Mouse (Mus musculus): ENCODE measurements around the gene Gpnmb. TPM values are rescaled to one million over a fixed set of nuclear protein-coding genes. Genes with fewer than 3 reads are reported as not detected.
A peak's percentile ranks its signal among the peaks of the same experiment; 100 is the strongest.

The Gpnmb gene
- total and polyA plus RNA-seq, 2 experiments from 2014 or later: 1.6 to 1.8 TPM

GRCm38 (mm10) chr6:49028708-49029107 is 7.6 kb upstream of the Gpnmb start:
- Histone ChIP-seq H3K4me1 (ENCODE audit: insufficient read depth) (no peaks in the 10 kb centered on the region), H3K27ac (ENCODE audit: low read depth, low read length) (no peak overlapping the region)
- DNase-seq: no peak

GRCm38 (mm10) chr6:49031230-49031629 is 5.1 kb upstream of the Gpnmb start:
- Histone ChIP-seq H3K36me3 (ENCODE audit: insufficient read depth) (no peaks in the 10 kb centered on the region), H3K9me3 (ENCODE audit: low read length) (no peaks in the 10 kb centered on the region), H3K27me3 (ENCODE audit: insufficient read depth, low read length) (no peaks in the 10 kb centered on the region), H3K27ac (ENCODE audit: low read depth, low read length) (no peak overlapping the region), H3K4me1 (ENCODE audit: insufficient read depth) (no peaks in the 10 kb centered on the region), H3K4me2 (ENCODE audit: low read depth) (no peak overlapping the region), H3K4me3 (ENCODE audit: low read depth, low read length) (no peak overlapping the region), H3K9ac (no peak overlapping the region)
- ATAC-seq (no peak), DNase-seq (no peak)
- WGBS: 88% methylated on average over 4 of the region's 4 CpGs
- no peak for TF ChIP-seq CTCF (IDR thresholded peaks at IDR 0.05; ENCODE audit: low read depth)

More at GRCm38 (mm10) chr6:49028708-49029107, 7.6 kb upstream of the Gpnmb start:
- no peak for ATAC-seq
- 83% methylated on average over 3 of the region's 3 CpGs for WGBS
- no peak for TF ChIP-seq CTCF (IDR thresholded peaks at IDR 0.05; ENCODE audit: low read depth)
- H3K27me3 ChIP-seq (ENCODE audit: insufficient read depth, low read length): no peaks in the 10 kb centered on the region
- H3K9ac ChIP-seq: no peak overlapping the region
- H3K36me3 ChIP-seq (ENCODE audit: insufficient read depth): no peaks in the 10 kb centered on the region
- H3K4me3 ChIP-seq (ENCODE audit: low read depth, low read length): no peak overlapping the region
- H3K9me3 ChIP-seq (ENCODE audit: low read length): no peaks in the 10 kb centered on the region
- H3K4me2 ChIP-seq (ENCODE audit: low read depth): no peak overlapping the region

GRCm38 (mm10) chr6:49032783-49033182 is 3.6 kb upstream of the Gpnmb start:
- H3K4me2 ChIP-seq (ENCODE audit: low read depth): no peak overlapping the region
- H3K36me3 ChIP-seq (ENCODE audit: insufficient read depth): no peaks in the 10 kb centered on the region
- H3K9me3 ChIP-seq (ENCODE audit: low read length): no peaks in the 10 kb centered on the region
- DNase-seq (no peak), ATAC-seq (no peak)
- H3K27ac ChIP-seq (ENCODE audit: low read depth, low read length): no peak overlapping the region
- no peak overlapping the region for H3K9ac ChIP-seq
- H3K27me3 ChIP-seq (ENCODE audit: insufficient read depth, low read length): 0 out of 2 replicates have a peak, but pooled peaks cover 5% of the 10 kb centered on the region
- H3K4me3 ChIP-seq (ENCODE audit: low read depth, low read length): no peak overlapping the region
- no peak for TF ChIP-seq CTCF (IDR thresholded peaks at IDR 0.05; ENCODE audit: low read depth)
- H3K4me1 ChIP-seq (ENCODE audit: insufficient read depth): no peaks in the 10 kb centered on the region
- WGBS: 51% methylated on average over 4 of the region's 4 CpGs

GRCm38 (mm10) chr6:49037268-49037662 is 919 bp downstream of the Gpnmb start:
- H3K9ac ChIP-seq: no peak overlapping the region
- no peak for TF ChIP-seq CTCF (IDR thresholded peaks at IDR 0.05; ENCODE audit: low read depth)
- H3K9me3 ChIP-seq (ENCODE audit: low read length): no peaks in the 10 kb centered on the region
- no peak for DNase-seq
- H3K27me3 ChIP-seq (ENCODE audit: insufficient read depth, low read length): 0 out of 2 replicates have a peak, but pooled peaks cover 5% of the 10 kb centered on the region
- no peaks in the 10 kb centered on the region for H3K4me1 ChIP-seq (ENCODE audit: insufficient read depth)
- no peak for ATAC-seq
- 64% methylated on average over 12 of the region's 12 CpGs for WGBS
- H3K27ac ChIP-seq (ENCODE audit: low read depth, low read length): no peak overlapping the region
- no peak overlapping the region for H3K4me3 ChIP-seq (ENCODE audit: low read depth, low read length)
- H3K36me3 ChIP-seq (ENCODE audit: insufficient read depth): no peaks in the 10 kb centered on the region
- no peak overlapping the region for H3K4me2 ChIP-seq (ENCODE audit: low read depth)

- DNase-seq (peak; percentile 77), ATAC-seq (peak; percentile 62)
- TF ChIP-seq CTCF (IDR thresholded peaks at IDR 0.05; ENCODE audit: low read depth): peak; percentile 71
Observed at GRCm38 (mm10) chr6:49039470-49040180, 3.3 kb downstream of the Gpnmb start.

GRCm38 (mm10) chr6:49046502-49046901 is 10.2 kb downstream of the Gpnmb start:
- no peak overlapping the region for H3K4me2 ChIP-seq (ENCODE audit: low read depth)
- ATAC-seq (no peak), DNase-seq (no peak)
- no peaks in the 10 kb centered on the region for H3K9me3 ChIP-seq (ENCODE audit: low read length)
- H3K9ac ChIP-seq: no peak overlapping the region
- no peaks in the 10 kb centered on the region for H3K27me3 ChIP-seq (ENCODE audit: insufficient read depth, low read length)
- no peaks in the 10 kb centered on the region for H3K36me3 ChIP-seq (ENCODE audit: insufficient read depth)
- TF ChIP-seq CTCF (IDR thresholded peaks at IDR 0.05; ENCODE audit: low read depth): no peak
- 71% methylated on average over 6 of the region's 6 CpGs for WGBS
- H3K4me1 ChIP-seq (ENCODE audit: insufficient read depth): no peaks in the 10 kb centered on the region
- H3K4me3 ChIP-seq (ENCODE audit: low read depth, low read length): no peak overlapping the region
- H3K27ac ChIP-seq (ENCODE audit: low read depth, low read length): no peak overlapping the region

More at GRCm38 (mm10) chr6:49039470-49040180, 3.3 kb downstream of the Gpnmb start:
- Histone ChIP-seq H3K36me3 (ENCODE audit: insufficient read depth) (no peaks in the 10 kb centered on the region), H3K4me2 (ENCODE audit: low read depth) (peak overlapping the region; percentile 40), H3K9me3 (ENCODE audit: low read length) (no peaks in the 10 kb centered on the region), H3K27me3 (ENCODE audit: insufficient read depth, low read length) (0 out of 2 replicates have a peak, but pooled peaks cover 5% of the 10 kb centered on the region), H3K4me1 (ENCODE audit: insufficient read depth) (no peaks in the 10 kb centered on the region), H3K9ac (no peak overlapping the region), H3K4me3 (ENCODE audit: low read depth, low read length) (peak overlapping the region; percentile 22; the same call in 1 of the 2 replicates), H3K27ac (ENCODE audit: low read depth, low read length) (no peak overlapping the region)
- WGBS: 12% methylated on average over 18 of the region's 18 CpGs

GRCm38 (mm10) chr6:49046976-49047375 is 10.6 kb downstream of the Gpnmb start:
- H3K4me1 ChIP-seq (ENCODE audit: insufficient read depth): no peaks in the 10 kb centered on the region
- DNase-seq: no peak
- H3K4me2 ChIP-seq (ENCODE audit: low read depth): no peak overlapping the region
- no peak overlapping the region for H3K27ac ChIP-seq (ENCODE audit: low read depth, low read length)
- H3K9me3 ChIP-seq (ENCODE audit: low read length): no peaks in the 10 kb centered on the region
- no peaks in the 10 kb centered on the region for H3K27me3 ChIP-seq (ENCODE audit: insufficient read depth, low read length)
- no peak for TF ChIP-seq CTCF (IDR thresholded peaks at IDR 0.05; ENCODE audit: low read depth)
- no peak overlapping the region for H3K4me3 ChIP-seq (ENCODE audit: low read depth, low read length)
- no peaks in the 10 kb centered on the region for H3K36me3 ChIP-seq (ENCODE audit: insufficient read depth)
- ATAC-seq: no peak
- 80% methylated on average over 8 of the region's 8 CpGs for WGBS
- no peak overlapping the region for H3K9ac ChIP-seq
